Mouse (Mus musculus) small intestine, adult 2 months (tissue): ENCODE data around the gene Rab23.
"Not testable (repeated sequence)": the region's sequence is repeated elsewhere in the genome, so short reads cannot be mapped to it uniquely, and the experiment has no call there.

Source experiments
- CTCF ChIP-seq: fragments of 200-500 bp; IDR thresholded peaks from 2 replicates; pipeline ENCODE4 v1.5.1; 2012; ENCODE audit warnings: low read depth, mild to moderate bottlenecking, control low read depth, inconsistent platforms, low read length, moderate library complexity, mixed read lengths; ENCODE audit not compliant: insufficient replicate concordance, insufficient read length; ENCODE audit errors: extremely low read depth
- POLR2A ChIP-seq: fragments of 200-500 bp; IDR thresholded peaks from 2 replicates; pipeline ENCODE4 v1.6.1; 2012; ENCODE audit warnings: low read depth, mild to moderate bottlenecking, control low read depth, inconsistent platforms, low read length, moderate library complexity

- TF ChIP-seq CTCF, POLR2A: not testable (repeated sequence)
These were observed 25.1 kb downstream of the Rab23 start for GRCm38 (mm10) chr1:33744815-33745214.
